Mouse (Mus musculus): ENCODE results near the gene Fkbp10. TPM values are rescaled to one million over a fixed set of nuclear protein-coding genes. Genes with fewer than 3 reads are reported as not detected.

Gene Fkbp10
- polyA plus RNA-seq, 1 experiment from 2014 or later: 36.6 TPM

GRCm38 (mm10) chr11:100378446-100378845, 37.1 kb upstream of the Fkbp10 start:
- no peaks in the 10 kb centered on the region for H3K4me1 ChIP-seq (replicated peaks; ENCODE audit: control insufficient read depth, insufficient read depth, low read length)
- H3K9ac ChIP-seq (ENCODE audit: low read length): no peak overlapping the region
- H3K4me3 ChIP-seq (ENCODE audit: low read depth, low read length): no peak overlapping the region
- H3K36me3 ChIP-seq (ENCODE audit: control insufficient read depth, insufficient read depth, low read length): no peaks in the 10 kb centered on the region
- H3K27ac ChIP-seq (ENCODE audit: low read depth, low read length): no peak overlapping the region
- no peaks in the 10 kb centered on the region for H3K9me3 ChIP-seq (ENCODE audit: control insufficient read depth, low read length)
- WGBS: 89% methylated on average over 5 of the region's 5 CpGs
- DNase-seq (ENCODE audit: low spot score) (no peak), ATAC-seq (replicated peaks; ENCODE audit: low FRiP score) (no peak)
- no peak overlapping the region for H3K4me2 ChIP-seq (ENCODE audit: low read depth, low read length, severe bottlenecking)
- H3K27me3 ChIP-seq (ENCODE audit: control insufficient read depth, insufficient read depth, low read length): no peaks in the 10 kb centered on the region

DNA sequence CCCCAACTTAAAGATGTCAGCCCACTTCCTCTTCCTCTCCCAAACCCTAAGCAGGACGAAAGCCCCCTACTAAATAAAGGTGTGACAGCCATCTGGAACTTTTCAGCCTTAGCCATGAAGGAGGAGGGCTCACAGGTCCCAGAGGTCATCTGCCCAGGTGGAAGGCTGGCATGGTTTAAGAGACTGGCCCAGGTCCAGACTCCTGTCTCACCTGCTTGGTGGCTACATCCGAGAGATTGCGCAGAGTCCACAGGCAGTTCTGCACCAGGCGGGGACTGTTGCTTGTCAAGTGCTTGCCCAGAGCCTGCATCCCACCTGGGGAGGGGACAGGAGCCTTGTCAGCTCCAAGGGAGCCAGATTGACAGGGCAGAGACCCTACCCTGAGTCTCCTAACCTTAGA, 36.2 kb upstream of the Fkbp10 start:
- WGBS: 89% methylated on average over 4 of the region's 4 CpGs
- no peaks in the 10 kb centered on the region for H3K9me3 ChIP-seq (ENCODE audit: control insufficient read depth, low read length)
- ATAC-seq (replicated peaks; ENCODE audit: low FRiP score) (no peak), DNase-seq (ENCODE audit: low spot score) (no peak)
- no peaks in the 10 kb centered on the region for H3K36me3 ChIP-seq (ENCODE audit: control insufficient read depth, insufficient read depth, low read length)
- H3K4me2 ChIP-seq (ENCODE audit: low read depth, low read length, severe bottlenecking): no peak overlapping the region
- no peaks in the 10 kb centered on the region for H3K4me1 ChIP-seq (replicated peaks; ENCODE audit: control insufficient read depth, insufficient read depth, low read length)
- H3K9ac ChIP-seq (ENCODE audit: low read length): no peak overlapping the region
- H3K27me3 ChIP-seq (ENCODE audit: control insufficient read depth, insufficient read depth, low read length): no peaks in the 10 kb centered on the region
- H3K4me3 ChIP-seq (ENCODE audit: low read depth, low read length): no peak overlapping the region
- no peak overlapping the region for H3K27ac ChIP-seq (ENCODE audit: low read depth, low read length)

- Histone ChIP-seq H3K27ac (ENCODE audit: low read depth, low read length) (no peak overlapping the region), H3K9me3 (ENCODE audit: control insufficient read depth, low read length) (no peaks in the 10 kb centered on the region), H3K4me2 (ENCODE audit: low read depth, low read length, severe bottlenecking) (no peak overlapping the region), H3K9ac (ENCODE audit: low read length) (no peak overlapping the region), H3K36me3 (ENCODE audit: control insufficient read depth, insufficient read depth, low read length) (no peaks in the 10 kb centered on the region), H3K4me1 (replicated peaks; ENCODE audit: control insufficient read depth, insufficient read depth, low read length) (no peaks in the 10 kb centered on the region), H3K4me3 (ENCODE audit: low read depth, low read length) (no peak overlapping the region), H3K27me3 (ENCODE audit: control insufficient read depth, insufficient read depth, low read length) (no peaks in the 10 kb centered on the region)
- no peak for ATAC-seq (replicated peaks; ENCODE audit: low FRiP score)
- 79% methylated on average over 6 of the region's 6 CpGs for WGBS
- DNase-seq (ENCODE audit: low spot score): no peak
Observed at GRCm38 (mm10) chr11:100382682-100383081, 32.8 kb upstream of the Fkbp10 start.

GRCm38 (mm10) chr11:100385016-100385415, 30.5 kb upstream of the Fkbp10 start:
- H3K4me3 ChIP-seq (ENCODE audit: low read depth, low read length): no peak overlapping the region
- DNase-seq (ENCODE audit: low spot score) (no peak), ATAC-seq (replicated peaks; ENCODE audit: low FRiP score) (no peak)
- H3K9ac ChIP-seq (ENCODE audit: low read length): no peak overlapping the region
- H3K36me3 ChIP-seq (ENCODE audit: control insufficient read depth, insufficient read depth, low read length): no peaks in the 10 kb centered on the region
- H3K27ac ChIP-seq (ENCODE audit: low read depth, low read length): no peak overlapping the region
- WGBS: 89% methylated on average over 3 of the region's 3 CpGs
- H3K4me2 ChIP-seq (ENCODE audit: low read depth, low read length, severe bottlenecking): no peak overlapping the region
- H3K27me3 ChIP-seq (ENCODE audit: control insufficient read depth, insufficient read depth, low read length): no peaks in the 10 kb centered on the region
- H3K4me1 ChIP-seq (replicated peaks; ENCODE audit: control insufficient read depth, insufficient read depth, low read length): no peaks in the 10 kb centered on the region
- H3K9me3 ChIP-seq (ENCODE audit: control insufficient read depth, low read length): no peaks in the 10 kb centered on the region

DNA sequence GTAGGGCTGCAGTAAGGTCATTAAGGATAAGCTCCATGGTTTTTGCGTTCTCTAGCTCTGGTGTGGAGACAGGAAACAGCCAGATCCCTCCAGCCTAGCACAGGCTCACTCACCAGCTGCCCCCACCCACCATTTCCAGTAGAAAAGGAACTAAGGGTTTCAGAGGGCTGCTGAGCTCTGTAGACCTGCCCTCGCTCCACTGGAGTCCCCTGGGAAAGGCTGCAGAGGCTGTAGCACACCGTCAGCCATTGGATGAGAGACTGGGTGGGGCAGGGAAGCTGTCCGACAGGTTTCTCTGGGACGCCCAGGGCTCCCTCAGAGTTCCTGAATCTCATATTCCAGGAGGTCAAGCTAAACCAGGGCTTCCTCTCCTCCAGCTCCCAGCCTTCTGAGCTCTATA, 28.9 kb upstream of the Fkbp10 start:
- H3K9me3 ChIP-seq (ENCODE audit: control insufficient read depth, low read length): no peaks in the 10 kb centered on the region
- DNase-seq (ENCODE audit: low spot score) (no peak), ATAC-seq (replicated peaks; ENCODE audit: low FRiP score) (no peak)
- no peak overlapping the region for H3K27ac ChIP-seq (ENCODE audit: low read depth, low read length)
- H3K4me3 ChIP-seq (ENCODE audit: low read depth, low read length): no peak overlapping the region
- no peak overlapping the region for H3K9ac ChIP-seq (ENCODE audit: low read length)
- no peaks in the 10 kb centered on the region for H3K27me3 ChIP-seq (ENCODE audit: control insufficient read depth, insufficient read depth, low read length)
- no peaks in the 10 kb centered on the region for H3K4me1 ChIP-seq (replicated peaks; ENCODE audit: control insufficient read depth, insufficient read depth, low read length)
- no peak overlapping the region for H3K4me2 ChIP-seq (ENCODE audit: low read depth, low read length, severe bottlenecking)
- no peaks in the 10 kb centered on the region for H3K36me3 ChIP-seq (ENCODE audit: control insufficient read depth, insufficient read depth, low read length)
- WGBS: 49% methylated on average over 5 of the region's 5 CpGs

GRCm38 (mm10) chr11:100387111-100387510, 28.4 kb upstream of the Fkbp10 start:
- H3K27me3 ChIP-seq (ENCODE audit: control insufficient read depth, insufficient read depth, low read length): no peaks in the 10 kb centered on the region
- H3K4me2 ChIP-seq (ENCODE audit: low read depth, low read length, severe bottlenecking): no peak overlapping the region
- H3K9me3 ChIP-seq (ENCODE audit: control insufficient read depth, low read length): no peaks in the 10 kb centered on the region
- ATAC-seq (replicated peaks; ENCODE audit: low FRiP score) (no peak), DNase-seq (ENCODE audit: low spot score) (no peak)
- H3K9ac ChIP-seq (ENCODE audit: low read length): no peak overlapping the region
- 86% methylated on average over 6 of the region's 6 CpGs for WGBS
- H3K36me3 ChIP-seq (ENCODE audit: control insufficient read depth, insufficient read depth, low read length): no peaks in the 10 kb centered on the region
- H3K27ac ChIP-seq (ENCODE audit: low read depth, low read length): no peak overlapping the region
- H3K4me3 ChIP-seq (ENCODE audit: low read depth, low read length): no peak overlapping the region
- H3K4me1 ChIP-seq (replicated peaks; ENCODE audit: control insufficient read depth, insufficient read depth, low read length): no peaks in the 10 kb centered on the region

GRCm38 (mm10) chr11:100387589-100388375, 27.7 kb upstream of the Fkbp10 start:
- Histone ChIP-seq H3K9ac (ENCODE audit: low read length) (no peak overlapping the region), H3K4me1 (replicated peaks; ENCODE audit: control insufficient read depth, insufficient read depth, low read length) (no peaks in the 10 kb centered on the region), H3K27me3 (ENCODE audit: control insufficient read depth, insufficient read depth, low read length) (no peaks in the 10 kb centered on the region), H3K4me2 (ENCODE audit: low read depth, low read length, severe bottlenecking) (no peak overlapping the region), H3K9me3 (ENCODE audit: control insufficient read depth, low read length) (no peaks in the 10 kb centered on the region), H3K27ac (ENCODE audit: low read depth, low read length) (no peak overlapping the region), H3K4me3 (ENCODE audit: low read depth, low read length) (no peak overlapping the region), H3K36me3 (ENCODE audit: control insufficient read depth, insufficient read depth, low read length) (no peaks in the 10 kb centered on the region)
- ATAC-seq (replicated peaks; ENCODE audit: low FRiP score) (no peak), DNase-seq (ENCODE audit: low spot score) (no peak)
- WGBS: 65% methylated on average over 14 of the region's 14 CpGs

- no peaks in the 10 kb centered on the region for H3K27me3 ChIP-seq (ENCODE audit: control insufficient read depth, insufficient read depth, low read length)
- H3K4me2 ChIP-seq (ENCODE audit: low read depth, low read length, severe bottlenecking): no peak overlapping the region
- H3K4me1 ChIP-seq (replicated peaks; ENCODE audit: control insufficient read depth, insufficient read depth, low read length): no peaks in the 10 kb centered on the region
- DNase-seq (ENCODE audit: low spot score) (no peak), ATAC-seq (replicated peaks; ENCODE audit: low FRiP score) (no peak)
- H3K27ac ChIP-seq (ENCODE audit: low read depth, low read length): no peak overlapping the region
- H3K4me3 ChIP-seq (ENCODE audit: low read depth, low read length): no peak overlapping the region
- no peaks in the 10 kb centered on the region for H3K36me3 ChIP-seq (ENCODE audit: control insufficient read depth, insufficient read depth, low read length)
- no peaks in the 10 kb centered on the region for H3K9me3 ChIP-seq (ENCODE audit: control insufficient read depth, low read length)
- WGBS: 93% methylated on average over 6 of the region's 6 CpGs
- no peak overlapping the region for H3K9ac ChIP-seq (ENCODE audit: low read length)
Observed at GRCm38 (mm10) chr11:100388588-100388987, 26.9 kb upstream of the Fkbp10 start.

GRCm38 (mm10) chr11:100389931-100390445, 25.5 kb upstream of the Fkbp10 start:
- no peak overlapping the region for H3K4me3 ChIP-seq (ENCODE audit: low read depth, low read length)
- H3K9ac ChIP-seq (ENCODE audit: low read length): no peak overlapping the region
- H3K4me1 ChIP-seq (replicated peaks; ENCODE audit: control insufficient read depth, insufficient read depth, low read length): no peaks in the 10 kb centered on the region
- ATAC-seq (replicated peaks; ENCODE audit: low FRiP score) (no peak), DNase-seq (ENCODE audit: low spot score) (no peak)
- no peak overlapping the region for H3K4me2 ChIP-seq (ENCODE audit: low read depth, low read length, severe bottlenecking)
- H3K27me3 ChIP-seq (ENCODE audit: control insufficient read depth, insufficient read depth, low read length): no peaks in the 10 kb centered on the region
- no peaks in the 10 kb centered on the region for H3K9me3 ChIP-seq (ENCODE audit: control insufficient read depth, low read length)
- H3K36me3 ChIP-seq (ENCODE audit: control insufficient read depth, insufficient read depth, low read length): no peaks in the 10 kb centered on the region
- 46% methylated on average over 8 of the region's 8 CpGs for whole genome bisulfite sequencing
- H3K27ac ChIP-seq (ENCODE audit: low read depth, low read length): no peak overlapping the region

Data from forebrain, embryonic 11.5 days (tissue).